Mouse (Mus musculus): ENCODE measurements around the gene Tmem200b. TPM values are rescaled to one million over a fixed set of nuclear protein-coding genes. Genes with fewer than 3 reads are reported as not detected.
A peak's percentile ranks its signal among the peaks of the same experiment; 100 is the strongest.

The Tmem200b gene
- 0.76 TPM for polyA plus RNA-seq (2012; fragmentation: generic; extraction: Trizol)

DNA sequence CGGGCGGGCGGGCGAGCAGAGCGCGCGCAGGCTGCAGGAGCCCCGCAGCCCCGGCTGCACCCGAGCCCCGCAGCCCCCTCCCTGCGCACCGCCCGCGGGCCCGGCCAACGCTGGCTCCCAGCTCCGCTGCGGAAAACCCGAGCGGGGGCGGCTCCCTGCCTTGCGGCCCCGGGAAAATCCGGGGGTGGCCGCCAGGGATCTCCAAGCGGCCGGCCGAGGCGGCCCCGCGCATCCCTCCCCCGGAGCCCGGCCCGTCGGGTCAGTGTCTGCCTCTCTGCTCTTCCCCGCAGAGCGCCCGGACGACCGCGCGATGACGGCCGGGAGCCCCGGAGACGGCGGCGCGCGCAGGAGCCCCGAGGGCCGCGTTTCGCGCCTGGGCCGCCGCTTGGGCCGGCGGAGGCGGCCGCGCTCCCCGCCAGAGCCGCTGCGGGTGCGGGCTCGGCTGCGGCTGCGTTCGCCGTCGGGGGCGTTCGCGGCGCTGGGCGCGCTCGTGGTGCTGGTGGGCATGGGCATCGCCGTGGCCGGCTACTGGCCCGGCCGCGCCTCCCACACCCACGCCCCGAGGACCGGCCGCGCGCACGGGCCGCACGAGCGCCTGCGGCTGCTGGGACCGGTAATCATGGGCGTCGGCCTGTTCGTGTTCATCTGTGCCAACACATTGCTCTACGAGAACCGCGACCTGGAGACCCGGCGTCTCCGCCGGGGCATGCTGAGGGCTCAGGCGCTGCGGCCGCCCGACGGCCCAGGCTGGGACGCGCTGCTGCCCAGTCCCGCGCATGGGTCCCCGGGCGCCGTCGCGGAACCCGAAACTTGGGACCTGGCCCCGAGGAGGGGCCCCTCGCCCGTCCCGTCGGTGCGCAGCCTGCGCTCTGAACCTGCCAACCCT lies at the start of gene Tmem200b:
TSS of gene Tmem200b (plus strand) at position 311 of the 886 bp plus-strand sequence.
- Histone ChIP-seq H3K36me3 (ENCODE audit: control insufficient read depth, insufficient read depth) (no peaks in the 10 kb centered on the region), H3K4me3 (peak within 1 kb of the TSS; percentile 3), H3K27me3 (ENCODE audit: control insufficient read depth, insufficient read depth, insufficient read length) (peaks cover 6% of the 10 kb centered on the region), H3ac (ENCODE audit: control insufficient read depth, insufficient read length) (peak within 1 kb of the TSS; percentile 39), H3K4me2 (ENCODE audit: low read depth) (peak within 1 kb of the TSS; percentile 72), H3K79me2 (ENCODE audit: control insufficient read depth, insufficient read depth) (no peaks in the 10 kb centered on the region)
- no peak for TF ChIP-seq SRF (IDR thresholded peaks at IDR 0.05; ENCODE audit: control insufficient read depth, insufficient read length, low read depth)
- no peak for TF ChIP-seq E2F4 (IDR thresholded peaks at IDR 0.05; ENCODE audit: insufficient read depth)
- no peak for TF ChIP-seq REST (IDR thresholded peaks at IDR 0.05; ENCODE audit: insufficient read depth, insufficient read length)
- no peak for TF ChIP-seq POLR2AphosphoS2 (IDR thresholded peaks at IDR 0.05; ENCODE audit: insufficient read length, low read depth)
- no peak for TF ChIP-seq TCF12 (IDR thresholded peaks at IDR 0.05; ENCODE audit: insufficient read depth, poor library complexity, severe bottlenecking)
- TF ChIP-seq USF1 (IDR thresholded peaks at IDR 0.05; ENCODE audit: low read depth) = no peak
- TF ChIP-seq TCF3 (IDR thresholded peaks at IDR 0.05; ENCODE audit: insufficient read length, low read depth) = no peak
- TF ChIP-seq MYOD1 (IDR thresholded peaks at IDR 0.05; ENCODE audit: control insufficient read depth in 1 of 3, insufficient read length in 2 of 3, low read depth in 2 of 3) = no peak
- TF ChIP-seq MYOG (IDR thresholded peaks at IDR 0.05; ENCODE audit: control insufficient read depth in 1 of 3, insufficient read depth in 1 of 3, insufficient read length in 2 of 3, low read depth in 2 of 3) = no peak
- TF ChIP-seq POLR2A (IDR thresholded peaks at IDR 0.05; ENCODE audit: insufficient read length, low read depth) = no peak

DNA sequence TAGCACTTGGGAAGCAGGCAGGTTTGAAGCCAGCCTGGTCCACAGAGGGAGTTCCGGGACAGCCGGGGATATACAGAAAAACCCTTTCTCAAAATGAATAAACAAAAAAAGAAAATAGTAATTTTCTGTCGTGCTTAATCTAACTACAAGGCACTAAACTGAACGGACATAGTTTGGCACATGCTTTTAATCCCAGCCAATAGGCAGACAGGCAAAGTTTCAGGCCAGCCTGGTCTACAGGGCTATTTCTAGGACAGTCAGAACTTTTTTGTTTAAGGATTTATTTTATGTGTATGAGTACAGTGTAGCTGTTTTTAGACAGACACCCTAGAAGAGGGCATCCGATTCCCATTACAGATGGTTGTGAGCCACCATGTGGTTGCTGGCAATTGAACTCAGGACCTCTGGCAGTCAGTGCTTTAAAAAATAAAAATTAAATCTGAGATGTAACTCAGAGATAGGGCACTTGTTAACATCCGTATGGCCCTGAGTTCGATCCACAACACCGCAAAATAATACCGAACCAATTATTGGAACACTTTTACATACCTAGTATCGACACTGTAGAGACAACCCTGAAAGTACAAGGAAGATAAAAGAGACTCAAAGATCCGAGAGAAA lies 48.8 kb upstream of the Tmem200b start:
- peak overlapping the region; percentile 87 for H3K4me3 ChIP-seq
- no peaks in the 10 kb centered on the region for H3K36me3 ChIP-seq (ENCODE audit: control insufficient read depth, insufficient read depth)
- no peaks in the 10 kb centered on the region for H3K27me3 ChIP-seq (ENCODE audit: control insufficient read depth, insufficient read depth, insufficient read length)
- H3K79me2 ChIP-seq (ENCODE audit: control insufficient read depth, insufficient read depth) = peaks cover 42% of the 10 kb centered on the region
- peak overlapping the region; percentile 92 for H3K4me2 ChIP-seq (ENCODE audit: low read depth)
- no peak for TF ChIP-seq TCF12 (IDR thresholded peaks at IDR 0.05; ENCODE audit: insufficient read depth, poor library complexity, severe bottlenecking)
- TF ChIP-seq MAX (IDR thresholded peaks at IDR 0.05; ENCODE audit: low read depth) = no peak
- no peak for TF ChIP-seq MYOG (IDR thresholded peaks at IDR 0.05; ENCODE audit: control insufficient read depth in 1 of 3, insufficient read depth in 1 of 3, insufficient read length in 2 of 3, low read depth in 2 of 3)
- no peak for TF ChIP-seq REST (IDR thresholded peaks at IDR 0.05; ENCODE audit: insufficient read depth, insufficient read length)
- no peak for TF ChIP-seq CEBPB (IDR thresholded peaks at IDR 0.05; ENCODE audit: insufficient read depth, poor library complexity, severe bottlenecking)
- TF ChIP-seq MYOD1 (IDR thresholded peaks at IDR 0.05; ENCODE audit: control insufficient read depth in 1 of 3, insufficient read length in 2 of 3, low read depth in 2 of 3) = no peak
- TF ChIP-seq E2F4 (IDR thresholded peaks at IDR 0.05; ENCODE audit: insufficient read depth) = no peak
- TF ChIP-seq POLR2A (IDR thresholded peaks at IDR 0.05; ENCODE audit: insufficient read length, low read depth) = no peak
- no peak for TF ChIP-seq SRF (IDR thresholded peaks at IDR 0.05; ENCODE audit: control insufficient read depth, insufficient read length, low read depth)
- no peak for TF ChIP-seq POLR2AphosphoS2 (IDR thresholded peaks at IDR 0.05; ENCODE audit: insufficient read length, low read depth)
- no peak for TF ChIP-seq USF1 (IDR thresholded peaks at IDR 0.05; ENCODE audit: low read depth)
- no peak for TF ChIP-seq TCF3 (IDR thresholded peaks at IDR 0.05; ENCODE audit: insufficient read length, low read depth)
- peak overlapping the region; percentile 81 for H3ac ChIP-seq (ENCODE audit: control insufficient read depth, insufficient read length)

DNA sequence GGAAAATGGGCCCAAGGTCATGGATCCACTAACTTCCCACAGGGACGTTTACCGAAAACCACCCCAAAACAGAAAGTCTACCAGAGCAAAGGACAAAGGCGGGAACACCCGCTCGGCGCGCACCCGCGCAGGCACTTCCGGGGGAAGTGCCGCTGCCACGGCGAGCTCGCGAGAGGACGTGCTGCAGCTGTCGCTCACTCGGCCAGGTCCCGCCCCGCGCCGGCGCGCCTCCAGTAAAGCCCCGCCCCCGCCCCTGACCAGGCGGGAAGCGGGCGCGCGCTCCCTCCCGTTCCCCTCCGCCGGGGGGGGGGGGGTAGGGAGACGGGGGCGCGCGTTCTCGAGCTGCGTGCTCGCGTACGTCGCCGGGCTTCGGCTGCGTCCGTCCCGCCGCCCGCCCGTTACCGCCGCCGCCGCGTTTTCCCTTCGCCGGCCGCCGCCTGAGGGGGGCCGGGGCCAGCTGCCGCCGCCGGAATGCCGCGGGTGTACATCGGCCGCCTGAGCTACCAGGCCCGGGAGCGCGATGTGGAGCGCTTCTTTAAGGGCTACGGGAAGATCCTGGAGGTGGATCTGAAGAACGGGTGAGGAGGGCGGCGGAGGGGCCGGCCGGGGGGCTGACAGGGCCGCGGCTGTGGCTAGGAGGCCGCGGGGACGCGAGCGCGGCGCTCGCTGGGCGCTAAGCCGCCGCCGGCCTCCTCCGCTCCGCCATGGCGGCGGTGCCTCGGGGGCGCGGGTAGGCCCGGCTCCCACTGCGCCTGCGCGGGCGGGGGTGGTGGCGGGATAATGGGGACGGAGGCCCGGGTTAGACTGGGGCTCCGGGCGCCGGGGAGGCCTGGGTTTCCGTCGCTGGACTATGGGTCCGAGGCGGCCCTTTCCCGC lies 48.0 kb upstream of the Tmem200b start, which contains the start of gene Srsf4:
TSS of gene Srsf4 (plus strand) at position 325 of the 876 bp plus-strand sequence.
- Histone ChIP-seq H3K79me2 (ENCODE audit: control insufficient read depth, insufficient read depth) (peaks cover 49% of the 10 kb centered on the region), H3K27me3 (ENCODE audit: control insufficient read depth, insufficient read depth, insufficient read length) (no peaks in the 10 kb centered on the region), H3K36me3 (ENCODE audit: control insufficient read depth, insufficient read depth) (no peaks in the 10 kb centered on the region), H3K4me2 (ENCODE audit: low read depth) (peak within 1 kb of the TSS; percentile 92), H3K4me3 (peak within 1 kb of the TSS; percentile 87), H3ac (ENCODE audit: control insufficient read depth, insufficient read length) (peak within 1 kb of the TSS; percentile 81)
- TF ChIP-seq POLR2A (IDR thresholded peaks at IDR 0.05; ENCODE audit: insufficient read length, low read depth) (peak; percentile 78), TCF3 (IDR thresholded peaks at IDR 0.05; ENCODE audit: insufficient read length, low read depth) (no peak), CEBPB (IDR thresholded peaks at IDR 0.05; ENCODE audit: insufficient read depth, poor library complexity, severe bottlenecking) (no peak), POLR2AphosphoS2 (IDR thresholded peaks at IDR 0.05; ENCODE audit: insufficient read length, low read depth) (peak; percentile 78), TCF12 (IDR thresholded peaks at IDR 0.05; ENCODE audit: insufficient read depth, poor library complexity, severe bottlenecking) (no peak), SRF (IDR thresholded peaks at IDR 0.05; ENCODE audit: control insufficient read depth, insufficient read length, low read depth) (no peak), E2F4 (IDR thresholded peaks at IDR 0.05; ENCODE audit: insufficient read depth) (peak; percentile 71), MYOD1 (IDR thresholded peaks at IDR 0.05; ENCODE audit: control insufficient read depth in 1 of 3, insufficient read length in 2 of 3, low read depth in 2 of 3) (peak in 2 of 3 experiments; percentile 88 to 96), REST (IDR thresholded peaks at IDR 0.05; ENCODE audit: insufficient read depth, insufficient read length) (no peak), MAX (IDR thresholded peaks at IDR 0.05; ENCODE audit: low read depth) (no peak), MYOG (IDR thresholded peaks at IDR 0.05; ENCODE audit: control insufficient read depth in 1 of 3, insufficient read depth in 1 of 3, insufficient read length in 2 of 3, low read depth in 2 of 3) (peak in 2 of 3 experiments; percentile 89), USF1 (IDR thresholded peaks at IDR 0.05; ENCODE audit: low read depth) (no peak)

Measured in myocyte (in vitro differentiated cells).